Mouse (Mus musculus) frontal cortex, adult (tissue): ENCODE data around the gene Zfp219.

Experiments used
- ATAC-seq: cut with Nextera tagmentation; 2 replicates; pipeline ENCODE4 v1.9.2; 2017; ENCODE audit warnings: mild to moderate bottlenecking, moderate library complexity, mixed read lengths; ENCODE audit not compliant: low TSS enrichment

The Zfp219 gene

GRCm38 (mm10) chr14:52003981-52004495 is 16.5 kb downstream of the Zfp219 start:
- peak; percentile 87 for ATAC-seq

GRCm38 (mm10) chr14:51997483-51997882 is 23.1 kb downstream of the Zfp219 start:
- no peak for ATAC-seq

- no peak for ATAC-seq
Observed at GRCm38 (mm10) chr14:51996866-51997265, 23.7 kb downstream of the Zfp219 start.

GRCm38 (mm10) chr14:51996231-51996841 is 24.2 kb downstream of the Zfp219 start:
- ATAC-seq = no peak

- ATAC-seq = no peak
Observed at GRCm38 (mm10) chr14:51995219-51995871, 25.2 kb downstream of the Zfp219 start.

- no peak for ATAC-seq
Observed at GRCm38 (mm10) chr14:51994453-51994852, 26.1 kb downstream of the Zfp219 start.

GRCm38 (mm10) chr14:51989461-51989970 is 31.0 kb downstream of the Zfp219 start:
- ATAC-seq = no peak

- no peak for ATAC-seq
Observed at GRCm38 (mm10) chr14:51988731-51989130, 31.8 kb downstream of the Zfp219 start.

- no peak for ATAC-seq
Observed at GRCm38 (mm10) chr14:51987177-51987576, 33.4 kb downstream of the Zfp219 start.

- no peak for ATAC-seq
Observed at GRCm38 (mm10) chr14:51986153-51986505, 34.4 kb downstream of the Zfp219 start.

- ATAC-seq = peak; percentile 77
Observed at GRCm38 (mm10) chr14:51985301-51986152, 35.0 kb downstream of the Zfp219 start.

GRCm38 (mm10) chr14:51984247-51985231 is 36.0 kb downstream of the Zfp219 start, which contains the start of gene Arhgef40:
Arhgef40 (plus strand) TSS chr14:51984719.
- ATAC-seq = peak; percentile 42

- ATAC-seq = no peak
Observed at GRCm38 (mm10) chr14:51983855-51984246, 36.7 kb downstream of the Zfp219 start.

GRCm38 (mm10) chr14:51983251-51983650 is 37.3 kb downstream of the Zfp219 start:
- no peak for ATAC-seq

GRCm38 (mm10) chr14:51979252-51979651 is 41.3 kb downstream of the Zfp219 start:
- no peak for ATAC-seq

- no peak for ATAC-seq
Observed at GRCm38 (mm10) chr14:51967400-51967799, 53.1 kb downstream of the Zfp219 start.

- no peak for ATAC-seq
Observed at GRCm38 (mm10) chr14:51960316-51960715, 60.2 kb downstream of the Zfp219 start.
